Mouse (Mus musculus): ENCODE data around the gene 2010111I01Rik. TPM values are rescaled to one million over a fixed set of nuclear protein-coding genes. Genes with fewer than 3 reads are reported as not detected.
"Not testable (repeated sequence)": the region's sequence is repeated elsewhere in the genome, so short reads cannot be mapped to it uniquely, and the experiment has no call there.

Gene 2010111I01Rik
- total RNA-seq (2021): 10 to 100 TPM; 80.6 to 90.0 TPM
- long read RNA-seq, experiment 1, transcript 2010111I01Rik-224 (6 exons, 1,055 nt): major isoform, 28 of 60 reads
- long read RNA-seq, experiment 1, partial matches to known transcripts: 10 of 60 reads
- long read RNA-seq, experiment 1, other reads (novel, unspliced or antisense): 13 of 60 reads
- long read RNA-seq, experiment 2, transcript 2010111I01Rik-224 (6 exons, 1,055 nt): major isoform, 12 of 22 reads
- long read RNA-seq, experiment 2, partial matches to known transcripts: 4 of 22 reads
- long read RNA-seq, experiment 2, other reads (novel, unspliced or antisense): 4 of 22 reads

- peak; percentile 98 to 99 for DNase-seq
These were observed at the start of gene 2010111I01Rik for GRCm38 (mm10) chr13:62964640-62965311. Gene 2010111I01Rik (plus strand): TSS chr13:62964893.

GRCm38 (mm10) chr13:62916675-62917074, 48.0 kb upstream of the 2010111I01Rik start:
- DNase-seq: peak in 1 of 2 experiments; percentile 5

- DNase-seq: peak; percentile 44 to 46
These were observed 47.1 kb upstream of the 2010111I01Rik start for GRCm38 (mm10) chr13:62917416-62918110.

- peak; percentile 79 to 89 for DNase-seq
These were observed 44.9 kb upstream of the 2010111I01Rik start for GRCm38 (mm10) chr13:62919647-62920341.

- no peak for DNase-seq
These were observed 42.0 kb upstream of the 2010111I01Rik start for GRCm38 (mm10) chr13:62922645-62923044.

- no peak for DNase-seq
These were observed 41.5 kb upstream of the 2010111I01Rik start for GRCm38 (mm10) chr13:62923182-62923581.

GRCm38 (mm10) chr13:62926479-62926878, 38.2 kb upstream of the 2010111I01Rik start:
- peak; percentile 61 to 68 for DNase-seq

GRCm38 (mm10) chr13:62927470-62927869, 37.2 kb upstream of the 2010111I01Rik start:
- DNase-seq: no peak

- not testable (repeated sequence) for DNase-seq
These were observed 35.5 kb upstream of the 2010111I01Rik start for GRCm38 (mm10) chr13:62929144-62929543.

GRCm38 (mm10) chr13:62929766-62930389, 34.8 kb upstream of the 2010111I01Rik start:
- peak; percentile 72 to 80 for DNase-seq

GRCm38 (mm10) chr13:62932452-62932851, 32.2 kb upstream of the 2010111I01Rik start:
- DNase-seq: no peak

- DNase-seq: no peak
These were observed 25.3 kb upstream of the 2010111I01Rik start for GRCm38 (mm10) chr13:62939371-62939770.

GRCm38 (mm10) chr13:62939797-62940196, 24.9 kb upstream of the 2010111I01Rik start:
- DNase-seq: no peak

GRCm38 (mm10) chr13:62940721-62941120, 24.0 kb upstream of the 2010111I01Rik start:
- DNase-seq: no peak

GRCm38 (mm10) chr13:62941341-62942005, 23.2 kb upstream of the 2010111I01Rik start:
- DNase-seq: no peak

- peak in 1 of 2 experiments; percentile 9 for DNase-seq
These were observed 21.3 kb upstream of the 2010111I01Rik start for GRCm38 (mm10) chr13:62943274-62943830.

- no peak for DNase-seq
These were observed 20.6 kb upstream of the 2010111I01Rik start for GRCm38 (mm10) chr13:62944109-62944508.

- DNase-seq: no peak
These were observed 15.0 kb upstream of the 2010111I01Rik start for GRCm38 (mm10) chr13:62949560-62950188.

GRCm38 (mm10) chr13:62951606-62952005, 13.1 kb upstream of the 2010111I01Rik start:
- no peak for DNase-seq

- DNase-seq: no peak
These were observed 12.6 kb upstream of the 2010111I01Rik start for GRCm38 (mm10) chr13:62952047-62952446.
